Mouse (Mus musculus) fibroblast of lung, adult 2 months (primary cell): ENCODE data around the gene Tcf12.

Source experiments
- DNase-seq: peaks from one replicate; pipeline ENCODE4 v3.0.0-alpha.2; 2011; ENCODE audit warnings: low read depth

The Tcf12 gene

DNA sequence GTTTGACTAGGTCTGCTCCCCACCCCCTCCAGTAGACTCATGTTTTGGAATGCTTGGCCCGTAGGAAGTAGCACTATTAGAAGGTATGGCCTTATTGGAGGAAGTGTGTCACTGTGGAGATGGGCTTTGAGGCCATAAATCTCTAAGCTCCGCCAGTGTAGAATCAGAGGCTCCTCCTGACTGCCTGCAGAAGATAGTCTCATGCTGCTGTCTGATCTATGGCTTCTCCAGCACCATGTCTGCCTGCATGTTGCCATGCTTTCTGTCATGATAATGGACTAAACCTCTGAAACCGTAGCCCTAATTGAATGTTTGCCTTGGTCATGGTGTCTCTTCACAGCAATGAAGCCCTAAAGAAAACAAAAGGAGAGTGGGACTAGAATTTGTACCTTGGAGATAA is 26.7 kb downstream of the Tcf12 start:
- DNase-seq: no peak

DNA sequence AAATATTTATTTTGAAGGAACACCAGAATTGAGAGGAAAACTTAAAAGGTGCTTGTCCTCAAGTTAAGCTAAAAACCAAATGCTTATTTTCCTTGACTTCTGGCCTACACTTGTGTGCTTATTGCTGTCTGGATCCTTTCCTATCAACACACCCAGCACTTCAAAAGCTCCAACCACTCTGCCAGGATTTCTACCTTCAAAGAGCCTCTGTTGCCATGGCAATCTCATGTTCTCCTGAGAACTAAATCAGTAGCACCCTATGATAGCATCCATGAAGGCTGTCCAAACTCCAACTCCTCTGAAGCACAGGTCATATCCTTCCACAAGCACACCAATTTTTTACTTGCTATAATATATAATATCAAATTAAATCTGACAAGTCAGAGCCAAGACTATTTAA is 27.5 kb downstream of the Tcf12 start:
- peak; percentile 32 for DNase-seq

DNA sequence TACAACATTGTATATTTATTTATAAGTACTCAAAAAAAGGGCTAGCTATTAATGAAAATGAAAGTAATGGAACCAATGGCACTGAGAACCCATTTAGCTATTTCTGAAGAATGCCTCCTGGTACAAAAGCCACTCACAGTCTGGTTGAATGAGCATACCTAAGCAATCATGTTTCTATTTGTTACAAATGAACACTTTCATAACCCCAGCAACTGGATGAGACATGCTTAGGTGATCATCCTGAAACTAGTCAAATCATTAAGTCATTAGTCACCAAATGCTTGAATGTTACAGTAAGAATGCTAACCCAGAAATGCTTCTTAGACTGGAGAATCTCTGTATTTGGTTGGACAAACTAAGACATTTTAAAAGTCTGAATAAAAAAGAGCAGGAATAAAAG is 35.5 kb downstream of the Tcf12 start:
- DNase-seq: no peak

DNA sequence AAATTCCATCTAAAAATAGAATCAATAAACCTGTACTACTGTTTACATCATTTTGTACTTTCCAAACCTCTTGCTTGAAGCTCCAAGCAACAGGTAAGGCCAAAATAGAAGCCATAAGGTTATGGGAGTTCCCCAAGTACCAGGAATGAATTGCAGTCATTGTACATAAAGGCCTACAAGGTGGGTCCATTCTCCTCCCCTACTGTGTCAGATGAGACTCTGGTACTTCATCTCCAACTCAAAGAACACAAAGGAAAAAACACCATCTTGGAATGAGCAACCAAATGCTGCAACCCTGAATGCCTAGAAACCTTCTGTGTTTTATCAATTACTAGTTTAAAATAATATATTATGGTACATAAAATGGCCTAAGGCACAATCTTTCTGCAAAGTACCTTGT is 45.5 kb downstream of the Tcf12 start:
- DNase-seq: no peak

DNA sequence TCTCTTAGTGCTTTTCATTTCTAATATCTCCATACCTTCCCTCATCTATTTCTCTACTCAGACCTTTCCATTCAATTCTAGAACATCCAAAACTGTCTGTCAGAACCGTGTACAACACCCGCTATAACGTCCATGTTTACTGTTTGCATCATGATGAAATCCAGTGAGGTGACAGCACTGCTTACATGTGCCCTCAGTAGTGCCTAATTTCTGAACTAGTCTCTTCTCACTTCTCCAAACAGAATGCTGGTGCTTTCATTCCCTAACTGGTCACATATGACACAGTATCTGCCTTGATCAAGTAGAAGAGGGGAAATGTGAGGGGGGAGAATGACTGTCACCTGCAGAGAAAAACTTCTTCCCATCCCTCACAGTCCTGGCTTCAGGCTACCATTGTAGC is 58.5 kb downstream of the Tcf12 start:
- no peak for DNase-seq

DNA sequence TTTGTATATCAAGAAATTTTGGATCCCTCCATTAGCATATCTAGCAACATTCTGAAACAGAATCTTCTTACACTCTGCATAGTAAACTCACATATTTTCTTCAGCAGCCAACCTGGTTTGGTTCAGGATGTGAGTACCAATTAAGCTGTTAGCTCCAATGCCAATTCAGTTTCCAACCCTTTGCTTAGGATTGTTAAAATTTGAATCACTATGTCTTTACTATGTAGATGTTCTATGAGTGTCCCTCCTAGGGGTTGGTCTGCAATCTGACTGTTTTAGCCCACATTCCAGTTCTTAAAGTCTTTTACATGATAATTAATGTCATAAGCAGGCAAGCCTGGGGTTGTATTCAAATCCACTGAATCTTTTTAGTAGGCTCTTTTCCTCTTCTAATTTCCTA is 71.5 kb downstream of the Tcf12 start:
- DNase-seq: no peak

DNA sequence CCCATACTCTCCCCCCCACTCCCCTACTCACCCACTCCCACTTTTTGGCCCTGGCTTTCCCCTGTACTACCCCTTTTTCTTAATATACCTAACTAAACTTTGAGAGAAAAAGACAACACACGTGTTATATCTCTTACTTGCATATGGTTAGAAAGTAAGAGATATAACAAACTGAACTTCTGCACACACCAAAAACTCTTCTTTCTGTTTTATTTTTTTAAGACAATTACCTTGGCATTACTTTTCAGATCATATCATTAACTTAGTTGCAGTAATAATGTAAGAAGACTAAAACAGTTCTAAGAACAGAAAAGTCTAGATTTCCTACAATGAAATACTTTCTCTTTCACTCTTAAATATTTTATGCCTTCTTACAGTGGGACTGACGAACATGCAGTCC is 72.3 kb downstream of the Tcf12 start:
- DNase-seq: no peak

DNA sequence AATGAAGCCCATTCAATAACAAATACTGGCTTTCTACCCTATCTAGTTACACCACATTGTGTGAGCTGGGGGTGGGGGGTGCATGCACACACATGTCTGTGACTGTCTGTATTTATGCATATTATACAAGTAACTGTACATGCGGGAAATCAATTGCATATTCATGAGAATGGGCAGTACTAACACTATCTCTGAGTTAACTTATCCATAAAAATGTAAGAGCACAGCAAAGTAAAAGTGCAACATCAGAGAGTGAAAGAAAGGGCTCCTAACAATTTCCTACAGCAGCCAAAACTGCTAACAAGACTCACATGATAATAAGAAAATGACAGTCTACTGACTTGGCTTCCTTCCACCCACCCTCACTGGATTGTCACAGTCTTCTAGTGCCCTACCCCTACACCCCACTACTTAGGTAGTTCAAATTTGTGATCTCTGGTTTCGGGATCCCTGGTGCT is 74.6 kb downstream of the Tcf12 start:
- no peak for DNase-seq

DNA sequence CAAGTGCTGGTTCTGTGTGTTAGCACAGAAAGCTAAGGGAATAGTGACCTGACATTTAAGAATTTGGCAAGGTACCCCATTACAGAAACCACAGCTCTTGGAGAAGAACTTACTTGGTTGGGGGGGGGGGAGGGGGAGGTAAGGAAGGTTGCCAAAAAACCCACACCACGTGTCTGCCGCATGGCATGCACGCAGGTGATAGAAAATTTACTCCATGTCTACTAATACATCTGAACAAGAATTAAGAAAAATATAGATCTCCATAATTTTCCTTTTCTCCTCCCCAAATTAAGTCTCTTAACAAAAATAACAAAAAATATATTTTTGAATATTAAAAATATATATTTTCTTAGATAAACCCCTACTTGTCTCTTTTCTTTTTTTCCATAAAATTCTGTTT is 75.4 kb downstream of the Tcf12 start:
- DNase-seq: no peak

DNA sequence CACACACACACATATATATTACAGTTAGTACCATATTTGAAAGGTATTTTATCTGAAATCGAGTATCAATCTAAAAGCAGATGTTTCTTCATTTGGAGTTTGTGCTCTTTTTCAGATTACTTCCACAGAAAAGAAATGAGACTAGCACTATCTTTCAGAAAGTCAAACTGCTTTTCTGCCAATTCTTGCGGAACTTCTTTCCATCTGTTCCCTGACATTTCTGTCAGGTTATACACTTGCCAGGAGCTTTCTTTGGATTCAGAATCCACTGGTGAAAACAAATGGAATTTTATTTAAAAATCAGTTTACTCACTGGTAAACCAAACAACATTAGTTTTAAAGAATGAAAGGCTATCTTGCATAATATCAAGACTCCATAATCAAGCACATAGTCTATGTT is 78.4 kb downstream of the Tcf12 start:
- DNase-seq: no peak

DNA sequence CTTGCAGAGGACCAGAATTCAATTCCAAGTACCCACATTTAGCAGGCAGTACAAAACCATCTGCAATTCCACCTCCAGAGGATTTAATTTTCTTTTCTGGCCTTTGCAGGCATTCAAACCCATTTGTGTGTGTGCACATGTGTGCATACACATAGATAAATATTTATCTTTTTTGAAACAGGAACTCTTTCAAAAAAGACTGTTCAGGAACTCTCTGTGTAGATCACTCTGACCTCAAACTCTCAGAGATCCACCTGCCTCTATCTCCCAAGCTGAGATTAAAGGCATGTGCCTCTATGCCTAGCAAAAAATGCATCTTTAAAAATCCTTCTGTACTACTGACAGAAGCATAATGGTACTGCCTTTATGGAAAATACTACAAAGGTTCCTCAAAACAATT is 81.4 kb downstream of the Tcf12 start:
- no peak for DNase-seq

DNA sequence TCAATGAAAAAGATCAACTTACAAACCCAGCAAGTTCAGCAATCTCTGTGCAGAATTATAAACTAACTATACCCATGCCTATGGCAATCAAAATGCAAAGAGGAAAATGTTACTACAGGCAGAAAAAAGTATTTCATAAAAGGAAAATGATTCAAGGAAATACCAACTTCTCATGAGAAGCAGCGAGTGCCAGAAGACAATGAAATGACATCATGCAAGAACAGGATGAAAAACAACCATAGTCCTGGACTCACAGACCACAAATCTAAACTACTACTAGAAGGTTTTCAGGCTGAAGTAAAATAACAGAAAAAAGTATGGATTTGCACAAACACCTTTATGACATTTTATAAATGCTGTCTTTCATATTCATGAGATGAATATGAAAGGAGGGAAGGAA is 82.1 kb downstream of the Tcf12 start:
- DNase-seq: no peak

DNA sequence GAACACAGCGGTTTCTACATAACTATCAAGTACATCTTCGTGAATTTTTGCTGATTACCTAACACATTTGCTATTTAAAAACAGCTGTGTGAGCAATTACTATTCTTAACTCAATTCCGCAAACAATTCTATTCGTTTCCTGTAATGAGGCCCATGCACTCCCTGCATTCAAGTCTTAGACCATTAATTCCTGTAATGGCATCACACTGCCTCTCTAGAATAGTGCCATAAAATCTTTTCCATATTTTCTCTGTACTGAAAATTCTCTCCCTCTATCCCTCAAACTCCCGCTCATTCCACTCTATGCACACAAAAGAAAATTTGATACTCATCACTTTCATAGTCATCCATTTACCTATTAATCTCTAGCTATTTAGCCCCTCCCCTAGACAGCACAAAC is 88.4 kb downstream of the Tcf12 start:
- DNase-seq: no peak

DNA sequence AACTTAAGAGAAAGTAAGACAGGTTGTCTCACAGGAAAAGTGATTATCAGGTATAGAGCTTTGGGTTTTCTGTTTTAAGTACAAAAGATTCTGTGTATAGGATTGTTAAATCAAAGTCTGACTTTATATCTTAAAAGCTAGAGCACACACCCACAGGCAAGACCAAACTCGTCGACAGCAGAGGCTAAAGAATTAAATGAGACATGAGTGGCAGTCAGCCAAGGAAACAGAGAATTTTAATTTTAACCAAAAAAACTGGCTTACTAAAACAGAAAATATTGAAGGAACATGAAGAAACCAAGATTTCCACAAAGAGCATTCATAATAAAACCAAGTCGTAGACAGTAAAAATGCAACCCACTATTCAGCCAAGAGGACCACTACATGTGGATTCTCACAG is 90.2 kb downstream of the Tcf12 start:
- peak; percentile 69 for DNase-seq

DNA sequence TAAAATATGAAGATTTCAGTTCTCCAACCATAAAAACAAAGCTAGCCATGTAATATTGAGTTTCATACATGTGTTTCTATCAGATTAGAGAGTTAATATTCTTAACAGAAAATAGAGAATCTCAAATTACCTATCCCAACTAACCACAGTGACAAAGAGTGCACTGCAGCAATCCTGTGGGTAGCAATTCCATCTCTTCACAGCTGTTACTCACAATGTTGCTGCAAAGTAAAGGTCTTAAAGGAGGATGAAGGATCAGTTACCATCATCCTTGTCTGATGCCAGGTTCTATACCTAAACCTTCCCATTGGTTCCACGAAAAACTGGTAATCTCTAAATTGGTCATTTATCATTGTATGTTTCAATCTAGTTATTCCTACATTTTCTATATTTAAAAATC is 95.7 kb downstream of the Tcf12 start:
- DNase-seq: no peak

DNA sequence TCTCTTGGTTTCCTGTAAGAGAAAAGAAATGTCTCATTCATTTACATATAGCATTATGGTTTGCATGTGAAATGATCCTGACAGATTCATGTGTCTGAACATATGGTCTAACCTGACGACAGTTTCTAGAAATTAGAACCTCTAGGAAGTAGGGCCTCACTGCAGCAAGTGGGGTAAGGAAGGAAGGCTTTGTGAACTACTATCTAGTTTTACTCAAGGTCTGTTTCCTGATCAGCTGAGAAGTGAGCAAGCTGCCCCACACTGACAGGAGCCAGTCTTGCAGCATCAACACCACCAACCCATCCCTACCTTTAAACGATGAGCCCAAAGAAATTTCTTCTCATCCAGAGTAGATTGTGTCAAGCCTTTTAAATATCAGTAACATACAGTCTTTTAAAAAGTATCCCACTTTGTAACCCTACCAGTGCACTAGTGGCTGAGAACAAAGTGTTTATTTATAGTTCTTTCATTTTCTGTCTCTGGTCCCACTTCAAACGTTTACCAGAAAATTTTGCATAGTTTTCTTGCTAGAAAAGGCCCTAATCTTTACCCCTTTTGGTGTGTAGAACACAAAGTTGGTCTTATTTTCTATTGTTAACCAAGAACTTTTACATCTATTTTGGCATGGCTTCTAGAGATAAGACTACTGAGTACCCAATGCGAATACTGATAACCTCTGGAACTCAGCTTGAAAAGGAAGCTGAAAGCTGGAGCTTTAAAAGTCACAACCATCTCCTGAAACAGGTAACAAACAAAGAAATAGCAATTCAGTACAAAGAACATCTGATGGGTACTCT is 96.9 kb downstream of the Tcf12 start:
- DNase-seq: no peak

DNA sequence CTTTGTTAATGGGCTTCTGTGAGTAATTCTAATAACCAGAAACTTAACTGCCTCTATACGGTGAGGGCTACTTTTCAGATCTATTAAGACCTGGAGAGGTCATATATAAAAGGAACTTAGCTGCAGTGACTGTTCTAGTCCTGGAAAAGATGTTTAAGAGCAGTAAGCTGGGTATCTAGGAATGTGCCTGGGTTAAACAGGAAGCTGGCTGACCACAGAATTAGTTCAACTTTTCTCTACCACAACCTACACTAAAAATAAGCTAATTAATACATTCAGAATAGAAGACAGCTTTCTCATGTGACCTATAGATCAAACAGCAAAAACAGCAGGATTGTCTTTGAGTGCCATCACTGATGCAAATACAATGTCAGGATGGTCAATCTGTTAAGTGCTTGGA is 98.1 kb downstream of the Tcf12 start:
- DNase-seq: no peak

DNA sequence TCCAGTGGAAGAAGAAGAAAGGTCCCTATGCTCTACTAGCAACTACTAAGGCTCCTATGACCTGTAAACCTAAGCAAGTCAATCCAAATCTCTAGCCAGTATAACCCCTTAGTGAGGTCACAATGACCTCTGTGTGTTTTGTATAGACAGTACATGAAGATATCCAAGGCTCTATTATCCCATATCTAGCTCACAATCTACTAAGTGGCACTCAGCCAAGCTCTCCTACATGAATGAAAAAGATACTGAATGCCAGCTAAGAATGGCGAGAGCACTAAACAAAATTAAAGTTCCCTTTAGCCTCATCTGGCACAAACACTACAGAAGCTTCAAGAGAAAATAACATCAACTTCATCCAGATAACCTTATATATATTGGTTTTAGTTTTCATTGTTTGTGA is 103.0 kb downstream of the Tcf12 start:
- DNase-seq: no peak

DNA sequence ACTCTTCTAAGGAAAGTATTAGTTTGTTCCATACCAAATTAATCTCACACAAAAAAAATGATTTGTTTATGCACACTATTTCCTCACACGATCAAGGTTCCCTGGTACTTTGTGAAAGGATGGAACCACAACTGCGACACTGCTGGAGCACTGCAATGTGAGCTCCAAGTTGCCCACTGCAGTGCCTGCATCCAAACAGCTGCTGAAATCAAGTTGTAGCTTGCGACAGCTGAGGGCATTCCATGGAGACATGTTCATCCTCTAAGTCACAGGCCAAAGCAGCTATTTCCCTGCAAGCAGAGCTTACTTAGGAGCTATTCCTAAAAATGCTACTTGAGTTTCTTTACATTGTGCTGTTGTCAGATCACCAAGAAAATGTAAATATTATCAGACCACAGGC is 120.5 kb downstream of the Tcf12 start:
- DNase-seq: no peak

DNA sequence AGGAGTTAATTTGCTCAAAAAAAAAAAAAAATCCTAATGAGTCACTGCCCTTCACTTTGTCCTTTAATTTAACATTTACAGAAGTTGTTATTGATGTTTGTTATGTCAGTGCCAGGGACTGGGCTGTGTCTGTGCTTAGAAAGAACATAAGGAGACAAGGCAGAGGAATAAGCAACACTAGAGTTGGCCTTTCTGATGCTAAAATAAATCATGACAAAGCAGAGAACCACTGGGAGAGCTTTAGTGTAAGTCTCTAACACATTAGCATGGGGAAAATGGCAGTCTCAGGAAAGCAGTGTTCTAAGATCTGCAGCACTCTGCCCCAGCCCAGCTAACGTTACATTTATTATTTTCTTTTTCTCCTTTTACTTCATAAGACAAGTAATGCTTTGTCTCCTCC is 121.3 kb downstream of the Tcf12 start:
- DNase-seq: no peak

DNA sequence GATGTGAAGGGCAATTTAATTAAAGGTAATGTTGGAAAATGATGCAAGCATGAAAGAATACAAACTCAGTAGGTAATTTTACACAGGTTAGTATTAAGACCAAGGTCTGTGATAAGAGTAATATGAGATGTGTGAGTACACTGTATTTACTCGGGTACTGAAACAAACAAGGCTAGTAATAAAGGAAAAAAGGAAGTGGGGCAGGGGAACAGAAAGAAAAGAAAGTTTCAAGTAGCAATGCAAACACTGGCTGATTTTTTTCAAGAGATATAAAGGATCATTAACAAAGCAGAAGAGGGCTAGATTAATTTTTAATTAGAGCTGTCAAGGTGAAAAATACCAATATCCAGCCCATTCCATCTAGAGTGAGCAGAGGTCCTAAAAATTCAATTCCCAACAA is 122.0 kb downstream of the Tcf12 start:
- DNase-seq: no peak

DNA sequence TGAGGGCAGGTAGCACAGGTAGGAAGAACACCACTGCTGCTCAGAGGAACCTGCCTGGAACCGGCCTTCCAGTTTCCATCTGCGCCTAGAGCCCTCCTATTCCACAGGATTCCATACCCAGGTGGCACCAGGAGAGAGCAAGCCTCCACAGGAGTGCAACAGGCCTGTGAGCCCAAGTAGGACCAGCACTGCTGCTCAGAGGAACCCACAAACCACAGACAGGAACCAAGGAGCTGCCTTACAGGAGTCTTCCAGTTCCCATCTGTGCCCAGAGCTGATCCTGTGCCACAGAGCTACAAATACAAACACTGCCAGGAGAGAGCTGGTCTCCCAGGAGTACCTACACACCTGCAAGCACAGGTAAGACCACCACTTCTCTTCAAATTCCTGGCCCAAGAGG is 125.0 kb downstream of the Tcf12 start:
- DNase-seq: no peak

DNA sequence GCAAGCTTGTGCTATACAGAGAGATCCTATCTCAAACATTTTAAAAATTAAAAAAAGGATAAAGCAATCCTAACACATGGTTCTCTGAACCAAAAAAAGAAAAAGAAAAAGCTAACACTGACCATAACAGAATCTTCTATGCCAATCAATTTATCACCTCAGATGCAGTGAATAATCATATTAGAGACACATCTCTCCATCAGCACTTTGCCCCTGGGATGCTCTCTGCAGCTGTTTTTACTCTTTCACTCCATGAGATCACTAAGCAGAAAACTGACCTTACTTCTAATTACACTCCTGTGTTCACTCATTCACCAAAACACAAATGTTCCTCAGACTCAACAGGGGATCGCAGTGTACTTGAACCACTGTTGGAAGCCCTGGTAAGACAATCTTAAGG is 128.8 kb downstream of the Tcf12 start:
- DNase-seq: no peak

DNA sequence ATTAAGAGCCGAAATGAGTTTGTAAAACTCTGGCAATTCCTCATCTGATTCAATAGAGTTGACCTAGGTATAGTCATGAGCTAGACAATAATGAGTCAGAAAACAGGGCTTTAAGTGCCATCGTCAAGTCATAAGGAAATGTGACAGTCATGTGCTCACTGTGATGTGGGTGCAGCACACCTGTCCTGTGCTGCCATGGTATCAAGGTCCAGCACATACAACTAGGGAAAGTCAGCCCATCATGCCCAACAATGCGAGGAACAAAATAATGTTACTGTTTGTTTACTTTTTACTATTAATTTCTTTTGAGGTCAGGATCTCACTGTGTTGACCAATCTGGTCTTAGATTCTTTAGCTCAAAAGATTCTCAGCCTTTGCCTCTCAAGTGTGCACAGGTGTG is 130.6 kb downstream of the Tcf12 start:
- DNase-seq: no peak

DNA sequence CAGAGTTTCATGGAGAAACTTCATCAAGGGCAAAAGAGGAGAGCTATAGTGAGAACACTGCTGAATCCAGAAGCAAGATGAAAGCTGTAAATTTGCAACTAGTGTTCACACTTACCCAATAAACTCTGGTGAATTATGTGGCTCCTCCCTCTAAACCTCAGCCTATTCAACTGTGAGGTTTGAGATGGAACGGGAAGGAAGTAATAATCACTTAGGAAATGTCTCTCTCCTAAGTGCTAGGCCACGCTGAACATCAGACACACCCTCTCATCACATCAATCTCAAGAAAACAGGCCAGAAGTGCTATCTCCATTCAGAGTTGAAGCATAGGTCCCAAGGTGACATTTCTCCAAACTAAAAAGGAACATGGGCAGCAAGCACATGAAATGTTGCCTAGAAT is 131.1 kb downstream of the Tcf12 start:
- no peak for DNase-seq
